Mouse (Mus musculus) stomach, embryonic 15.5 days (tissue): ENCODE results near the gene Hoxd10. TPM values are rescaled to one million over a fixed set of nuclear protein-coding genes. Genes with fewer than 3 reads are reported as not detected.

ENCODE experiments used
- ATAC-seq: fragments of 200-750 bp; cut with Nextera tagmentation; 2 replicates; pipeline ENCODE4 v1.8.0; 2017; ENCODE audit warnings: low read depth, moderate number of reproducible peaks, moderate TSS enrichment; ENCODE audit not compliant: insufficient read depth, low FRiP score
- H3K27ac ChIP-seq: fragments of 300-500 bp; sonication (generic); 2 replicates; pipeline ENCODE4 v1.5.1; 2015; ENCODE audit warnings: mild to moderate bottlenecking, inconsistent platforms
- H3K27me3 ChIP-seq: fragments of 300-500 bp; sonication (generic); replicated peaks from 2 replicates; pipeline ENCODE4 v1.6.1; 2015; ENCODE audit warnings: inconsistent platforms
- H3K36me3 ChIP-seq: fragments of 300-500 bp; sonication (generic); 2 replicates; pipeline ENCODE4 v1.6.1; 2015; ENCODE audit warnings: inconsistent platforms
- H3K4me1 ChIP-seq: fragments of 300-500 bp; sonication (generic); 2 replicates; pipeline ENCODE4 v1.6.1; 2015; ENCODE audit warnings: inconsistent platforms
- H3K4me2 ChIP-seq: fragments of 300-500 bp; sonication (generic); 2 replicates; pipeline ENCODE4 v1.6.1; 2015; ENCODE audit warnings: mild to moderate bottlenecking, inconsistent platforms
- H3K4me3 ChIP-seq: fragments of 300-500 bp; sonication (generic); replicated peaks from 2 replicates; pipeline ENCODE4 v1.5.1; 2015; ENCODE audit warnings: inconsistent platforms
- H3K9ac ChIP-seq: fragments of 300-500 bp; sonication (generic); 2 replicates; pipeline ENCODE4 v1.6.1; 2015; ENCODE audit warnings: inconsistent platforms
- H3K9me3 ChIP-seq: fragments of 300-500 bp; sonication (generic); 2 replicates; pipeline ENCODE4 v1.6.1; 2016; ENCODE audit warnings: inconsistent platforms
- WGBS: fragments of 180-500 bp; shearing (Covaris S2); methylation state at CpG from one replicate; pipeline ENCODE4 v1.1.7; 2015; 5-methylcytosine and 5-hydroxymethylcytosine counted together
- polyA plus RNA-seq: library from polyadenylated mRNA; unstranded; fragments of >200 nt; fragmentation: Nextera tagmentation; extraction: Ambion mirVana; gene quantifications from 2 replicates; pipeline ENCODE4 v1.2.1, GENCODE M21; 2015

Gene Hoxd10
- polyA plus RNA-seq, 1 experiment from 2014 or later, result 2.4 TPM

- Histone ChIP-seq H3K9ac (no peak overlapping the region), H3K4me3 (no peak overlapping the region), H3K9me3 (no peaks in the 10 kb centered on the region), H3K27me3 (peaks cover 89% of the 10 kb centered on the region), H3K36me3 (no peaks in the 10 kb centered on the region), H3K27ac (no peak overlapping the region), H3K4me2 (no peak overlapping the region), H3K4me1 (0 out of 2 replicates have a peak, but pooled peaks cover 6% of the 10 kb centered on the region)
- WGBS, result 7% methylated on average over 13 of the region's 13 CpGs
- no peak for ATAC-seq
Measured at GRCm38 (mm10) chr2:74734451-74734850, 42.7 kb downstream of the Hoxd10 start.

- H3K27me3 ChIP-seq, result peaks cover 93% of the 10 kb centered on the region
Measured at GRCm38 (mm10) chr2:74734996-74735811, 43.5 kb downstream of the Hoxd10 start.

GRCm38 (mm10) chr2:74735851-74736687, 44.3 kb downstream of the Hoxd10 start:
- peak overlapping the region; percentile 36 for H3K4me2 ChIP-seq
- H3K36me3 ChIP-seq, result no peaks in the 10 kb centered on the region
- peak overlapping the region; percentile 23 for H3K4me3 ChIP-seq
- H3K27ac ChIP-seq, result no peak overlapping the region
- H3K4me1 ChIP-seq, result 0 out of 2 replicates have a peak, but pooled peaks cover 6% of the 10 kb centered on the region
- no peak for ATAC-seq
- WGBS, result 4% methylated on average over 42 of the region's 42 CpGs
- H3K27me3 ChIP-seq, result peaks cover 91% of the 10 kb centered on the region
- no peaks in the 10 kb centered on the region for H3K9me3 ChIP-seq
- no peak overlapping the region for H3K9ac ChIP-seq

More at GRCm38 (mm10) chr2:74734996-74735811, 43.5 kb downstream of the Hoxd10 start:
- no peaks in the 10 kb centered on the region for H3K9me3 ChIP-seq
- 10% methylated on average over 27 of the region's 27 CpGs for WGBS
- H3K27ac ChIP-seq, result no peak overlapping the region
- ATAC-seq, result no peak
- no peak overlapping the region for H3K4me2 ChIP-seq
- H3K36me3 ChIP-seq, result no peaks in the 10 kb centered on the region
- 0 out of 2 replicates have a peak, but pooled peaks cover 6% of the 10 kb centered on the region for H3K4me1 ChIP-seq
- H3K4me3 ChIP-seq, result peak overlapping the region; percentile 23; the same call in 1 of the 2 replicates
- H3K9ac ChIP-seq, result no peak overlapping the region

- Histone ChIP-seq H3K27ac (no peak overlapping the region), H3K36me3 (no peaks in the 10 kb centered on the region), H3K9me3 (no peaks in the 10 kb centered on the region), H3K4me2 (peak overlapping the region; percentile 36; the same call in 1 of the 2 replicates), H3K27me3 (peaks cover 91% of the 10 kb centered on the region), H3K4me1 (0 out of 2 replicates have a peak, but pooled peaks cover 6% of the 10 kb centered on the region), H3K9ac (no peak overlapping the region), H3K4me3 (peak overlapping the region; percentile 23)
- 6% methylated on average over 15 of the region's 15 CpGs for WGBS
- no peak for ATAC-seq
Measured at GRCm38 (mm10) chr2:74736688-74737577, 45.2 kb downstream of the Hoxd10 start.

- H3K36me3 ChIP-seq, result no peaks in the 10 kb centered on the region
- WGBS, result 16% methylated on average over 7 of the region's 7 CpGs
- peaks cover 91% of the 10 kb centered on the region for H3K27me3 ChIP-seq
- H3K9me3 ChIP-seq, result no peaks in the 10 kb centered on the region
- no peak for ATAC-seq
- H3K9ac ChIP-seq, result no peak overlapping the region
- no peak overlapping the region for H3K4me2 ChIP-seq
- H3K4me1 ChIP-seq, result 0 out of 2 replicates have a peak, but pooled peaks cover 6% of the 10 kb centered on the region
- 0 out of 2 replicates have a peak overlapping the region, but pooled peaks have one; percentile 0 for H3K4me3 ChIP-seq
- H3K27ac ChIP-seq, result no peak overlapping the region
Measured at GRCm38 (mm10) chr2:74737578-74738070, 45.9 kb downstream of the Hoxd10 start.

GRCm38 (mm10) chr2:74738623-74739475, 47.1 kb downstream of the Hoxd10 start:
- H3K27ac ChIP-seq, result no peak overlapping the region
- H3K9ac ChIP-seq, result no peak overlapping the region
- ATAC-seq, result no peak
- no peak overlapping the region for H3K4me3 ChIP-seq
- no peaks in the 10 kb centered on the region for H3K9me3 ChIP-seq
- H3K4me2 ChIP-seq, result no peak overlapping the region
- H3K27me3 ChIP-seq, result peaks cover 92% of the 10 kb centered on the region
- H3K36me3 ChIP-seq, result no peaks in the 10 kb centered on the region
- WGBS, result 1% methylated on average over 20 of the region's 20 CpGs
- H3K4me1 ChIP-seq, result 0 out of 2 replicates have a peak, but pooled peaks cover 6% of the 10 kb centered on the region

GRCm38 (mm10) chr2:74739476-74739800, 47.7 kb downstream of the Hoxd10 start:
- H3K4me2 ChIP-seq, result no peak overlapping the region
- peaks cover 94% of the 10 kb centered on the region for H3K27me3 ChIP-seq
- no peak overlapping the region for H3K9ac ChIP-seq
- no peak overlapping the region for H3K4me3 ChIP-seq
- 18% methylated on average over 2 of the region's 2 CpGs for WGBS
- ATAC-seq, result no peak
- no peaks in the 10 kb centered on the region for H3K9me3 ChIP-seq
- no peak overlapping the region for H3K27ac ChIP-seq
- no peaks in the 10 kb centered on the region for H3K36me3 ChIP-seq
- H3K4me1 ChIP-seq, result 0 out of 2 replicates have a peak, but pooled peaks cover 6% of the 10 kb centered on the region

GRCm38 (mm10) chr2:74739869-74740268, 48.1 kb downstream of the Hoxd10 start:
- Histone ChIP-seq H3K4me3 (no peak overlapping the region), H3K36me3 (no peaks in the 10 kb centered on the region), H3K4me1 (0 out of 2 replicates have a peak, but pooled peaks cover 6% of the 10 kb centered on the region), H3K9ac (no peak overlapping the region), H3K9me3 (no peaks in the 10 kb centered on the region), H3K27me3 (peaks cover 94% of the 10 kb centered on the region), H3K27ac (no peak overlapping the region), H3K4me2 (0 out of 2 replicates have a peak overlapping the region, but pooled peaks have one; percentile 35)
- ATAC-seq, result no peak
- 5% methylated on average over 14 of the region's 14 CpGs for WGBS

- H3K4me2 ChIP-seq, result peak overlapping the region; percentile 35; the same call in 1 of the 2 replicates
- no peak overlapping the region for H3K27ac ChIP-seq
- no peak overlapping the region for H3K9ac ChIP-seq
- 2% methylated on average over 43 of the region's 43 CpGs for WGBS
- H3K4me3 ChIP-seq, result no peak overlapping the region
- H3K27me3 ChIP-seq, result peaks cover 94% of the 10 kb centered on the region
- no peaks in the 10 kb centered on the region for H3K36me3 ChIP-seq
- 0 out of 2 replicates have a peak, but pooled peaks cover 6% of the 10 kb centered on the region for H3K4me1 ChIP-seq
- ATAC-seq, result no peak
- no peaks in the 10 kb centered on the region for H3K9me3 ChIP-seq
Measured at GRCm38 (mm10) chr2:74740311-74741091, 48.8 kb downstream of the Hoxd10 start.
